Mouse (Mus musculus) liver, adult 2 months (tissue): Measurements from ENCODE around the gene Lama4.

Source experiments
- CTCF ChIP-seq: fragments of 200-500 bp; IDR thresholded peaks from 2 replicates; pipeline ENCODE4 v1.5.1; 2011; ENCODE audit warnings: low read depth, low read length, control low read depth
- POLR2A ChIP-seq: fragments of 200-500 bp; IDR thresholded peaks from 2 replicates; pipeline ENCODE4 v1.6.1; 2011; ENCODE audit warnings: low read length, control low read depth; ENCODE audit not compliant: insufficient read depth; ENCODE audit errors: extremely low read depth

- TF ChIP-seq CTCF: no peak
- TF ChIP-seq POLR2A: no peak
These were observed 63.1 kb downstream of the Lama4 start for GRCm38 (mm10) chr10:39028403-39028802.
